Mouse (Mus musculus) kidney, embryonic 16.5 days (tissue): ENCODE measurements around the gene Cnih2. TPM values are rescaled to one million over a fixed set of nuclear protein-coding genes. Genes with fewer than 3 reads are reported as not detected.

Experiments used
- ATAC-seq: fragments of 200-750 bp; cut with Nextera tagmentation; 2 replicates; pipeline ENCODE4 v1.8.0; 2017; ENCODE audit warnings: moderate TSS enrichment; ENCODE audit not compliant: low FRiP score, low TSS enrichment
- H3K27ac ChIP-seq: fragments of 300-500 bp; sonication (generic); 2 replicates; pipeline ENCODE4 v1.5.1; 2014; ENCODE audit warnings: low read length
- H3K27me3 ChIP-seq: fragments of 300-500 bp; sonication (generic); 2 replicates; pipeline ENCODE4 v1.6.1; 2014; ENCODE audit warnings: low read length, control low read depth, mixed read lengths; ENCODE audit not compliant: insufficient read depth
- H3K36me3 ChIP-seq: fragments of 300-500 bp; sonication (generic); 2 replicates; pipeline ENCODE4 v1.6.1; 2014; ENCODE audit warnings: low read length, control low read depth, mixed read lengths; ENCODE audit not compliant: insufficient read depth
- H3K4me1 ChIP-seq: fragments of 300-500 bp; sonication (generic); 2 replicates; pipeline ENCODE4 v1.6.1; 2014; ENCODE audit warnings: low read length, control low read depth, mixed read lengths; ENCODE audit not compliant: insufficient read depth
- H3K4me2 ChIP-seq: fragments of 300-500 bp; sonication (generic); replicated peaks from 2 replicates; pipeline ENCODE4 v1.6.1; 2014; ENCODE audit warnings: low read depth, low read length
- H3K4me3 ChIP-seq: fragments of 300-500 bp; sonication (generic); 2 replicates; pipeline ENCODE4 v1.5.1; 2014; ENCODE audit warnings: mild to moderate bottlenecking, low read length
- H3K9ac ChIP-seq: fragments of 300-500 bp; sonication (generic); replicated peaks from 2 replicates; pipeline ENCODE4 v1.6.1; 2014; ENCODE audit warnings: low read length
- H3K9me3 ChIP-seq: fragments of 300-500 bp; sonication (generic); 2 replicates; pipeline ENCODE4 v1.6.1; 2016; ENCODE audit warnings: low read length, control low read depth
- WGBS: fragments of 180-500 bp; shearing (Covaris S2); extraction: QIAGEN DNeasy Blood & Tissue Kit; methylation state at CpG from one replicate; pipeline ENCODE4 v1.1.7; 2014; 5-methylcytosine and 5-hydroxymethylcytosine counted together
- polyA plus RNA-seq: library from polyadenylated mRNA; unstranded; fragments of >200 nt; fragmentation: Nextera tagmentation; extraction: Ambion mirVana; gene quantifications from 2 replicates; pipeline ENCODE4 v1.2.1, GENCODE M21; 2015

The Cnih2 gene
- polyA plus RNA-seq, 1 experiment from 2014 or later, result 10.8 TPM

GRCm38 (mm10) chr19:5113783-5114182, 15.5 kb upstream of the Cnih2 start:
- no peak overlapping the region for H3K9ac ChIP-seq
- H3K36me3 ChIP-seq, result peaks cover 48% of the 10 kb centered on the region
- no peaks in the 10 kb centered on the region for H3K9me3 ChIP-seq
- H3K4me3 ChIP-seq, result no peak overlapping the region
- no peak overlapping the region for H3K4me2 ChIP-seq
- no peak for ATAC-seq
- H3K4me1 ChIP-seq, result peaks cover 18% of the 10 kb centered on the region
- 94% methylated on average over 7 of the region's 7 CpGs for WGBS
- H3K27ac ChIP-seq, result no peak overlapping the region
- no peaks in the 10 kb centered on the region for H3K27me3 ChIP-seq

- no peak overlapping the region for H3K9ac ChIP-seq
- 73% methylated on average over 19 of the region's 19 CpGs for WGBS
- H3K4me3 ChIP-seq, result no peak overlapping the region
- H3K27me3 ChIP-seq, result no peaks in the 10 kb centered on the region
- no peak overlapping the region for H3K4me2 ChIP-seq
- peaks cover 50% of the 10 kb centered on the region for H3K36me3 ChIP-seq
- peaks cover 28% of the 10 kb centered on the region for H3K4me1 ChIP-seq
- peak overlapping the region; percentile 81 for H3K27ac ChIP-seq
- H3K9me3 ChIP-seq, result no peaks in the 10 kb centered on the region
- ATAC-seq, result no peak
Observed at GRCm38 (mm10) chr19:5109659-5110453, 11.5 kb upstream of the Cnih2 start.

- H3K9ac ChIP-seq, result no peak overlapping the region
- ATAC-seq, result peak; percentile 39
- no peaks in the 10 kb centered on the region for H3K27me3 ChIP-seq
- H3K4me2 ChIP-seq, result 0 out of 2 replicates have a peak overlapping the region, but pooled peaks have one; percentile 1
- no peaks in the 10 kb centered on the region for H3K9me3 ChIP-seq
- WGBS, result 48% methylated on average over 4 of the region's 4 CpGs
- H3K4me1 ChIP-seq, result peaks cover 28% of the 10 kb centered on the region
- no peak overlapping the region for H3K4me3 ChIP-seq
- H3K36me3 ChIP-seq, result peaks cover 60% of the 10 kb centered on the region
- H3K27ac ChIP-seq, result peak overlapping the region; percentile 81
Observed at GRCm38 (mm10) chr19:5108702-5109101, 10.4 kb upstream of the Cnih2 start.

- H3K27ac ChIP-seq, result peak overlapping the region; percentile 81
- no peaks in the 10 kb centered on the region for H3K27me3 ChIP-seq
- H3K4me1 ChIP-seq, result peaks cover 28% of the 10 kb centered on the region
- 30% methylated on average over 5 of the region's 5 CpGs for WGBS
- no peaks in the 10 kb centered on the region for H3K9me3 ChIP-seq
- no peak overlapping the region for H3K9ac ChIP-seq
- peaks cover 60% of the 10 kb centered on the region for H3K36me3 ChIP-seq
- H3K4me2 ChIP-seq, result 0 out of 2 replicates have a peak overlapping the region, but pooled peaks have one; percentile 1
- ATAC-seq, result peak; percentile 43; the same call in 1 of the 2 replicates
- H3K4me3 ChIP-seq, result no peak overlapping the region
Observed at GRCm38 (mm10) chr19:5108271-5108575, 9.9 kb upstream of the Cnih2 start.

DNA sequence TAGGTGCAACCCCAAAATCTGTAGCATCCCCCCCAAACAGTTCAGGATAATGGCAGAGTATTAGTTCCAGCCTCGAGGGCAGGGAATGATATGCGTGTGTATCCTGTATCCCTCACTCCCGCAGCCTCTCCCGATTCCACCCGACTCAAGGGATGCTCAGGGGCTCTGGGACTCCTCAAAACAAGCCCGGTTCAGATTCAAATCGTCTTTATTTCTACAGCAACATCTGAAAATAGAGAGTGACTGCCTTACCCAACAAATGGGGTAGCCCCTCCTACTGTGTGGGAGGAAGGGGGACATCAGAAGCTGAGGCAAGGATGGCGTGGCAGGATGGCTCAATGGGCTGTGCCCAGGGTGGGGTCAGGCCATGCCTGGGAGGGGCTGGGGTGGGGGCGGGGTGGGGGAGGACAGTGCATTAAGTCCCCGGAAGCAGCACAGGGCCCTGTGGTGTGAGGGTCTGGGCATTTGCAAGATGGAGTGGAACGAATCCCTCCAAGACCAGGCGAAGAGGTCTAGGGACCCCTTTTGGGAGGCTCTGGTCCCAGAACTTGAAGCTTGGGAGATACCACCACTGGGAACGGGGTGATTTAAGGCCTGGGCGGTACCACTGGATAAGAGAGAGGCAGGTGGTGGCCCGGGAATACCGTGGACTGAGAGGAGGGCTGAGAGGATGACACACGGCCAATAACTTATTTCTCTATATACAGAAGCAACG, 9.4 kb upstream of the Cnih2 start:
- H3K9ac ChIP-seq, result peak overlapping the region; percentile 15; the same call in 1 of the 2 replicates

DNA sequence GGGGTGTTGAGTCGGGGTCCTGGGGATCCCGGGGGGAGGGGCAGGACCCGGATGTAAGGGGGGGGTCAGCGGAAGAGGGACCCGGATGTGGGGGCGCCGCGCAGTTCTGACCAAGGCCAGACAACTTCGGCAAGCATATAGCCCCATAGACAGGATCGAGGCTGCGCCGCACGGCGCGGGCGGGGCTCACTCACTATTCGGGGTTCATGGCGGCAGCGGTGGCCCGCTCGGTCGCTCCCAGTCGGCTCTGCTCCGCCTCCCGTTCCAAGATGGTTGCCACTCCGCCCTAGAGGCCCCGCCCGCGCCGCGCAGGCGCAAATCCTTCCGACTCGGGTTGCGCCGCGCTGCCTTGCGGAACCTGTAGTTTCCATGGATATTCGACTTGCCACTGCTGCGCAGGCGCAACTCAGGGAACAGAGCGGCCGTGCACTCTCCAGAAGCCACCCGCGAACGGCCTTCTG, 8.4 kb upstream of the Cnih2 start, which contains the start of gene Rab1b:
Rab1b (minus strand) TSS at position 342 of the 461 bp plus-strand sequence.
- no peaks in the 10 kb centered on the region for H3K9me3 ChIP-seq
- peak within 1 kb of the TSS; percentile 88 for H3K4me3 ChIP-seq
- peaks cover 28% of the 10 kb centered on the region for H3K4me1 ChIP-seq
- H3K36me3 ChIP-seq, result peaks cover 61% of the 10 kb centered on the region
- peak within 1 kb of the TSS; percentile 93 for H3K27ac ChIP-seq
- 0% methylated on average over 45 of the region's 46 CpGs for WGBS
- no peaks in the 10 kb centered on the region for H3K27me3 ChIP-seq
- H3K9ac ChIP-seq, result peak within 1 kb of the TSS; percentile 94
- H3K4me2 ChIP-seq, result peak within 1 kb of the TSS; percentile 93
- peak; percentile 96 for ATAC-seq

More for the DNA sequence above, 9.4 kb upstream of the Cnih2 start:
- ATAC-seq, result 0 out of 2 replicates have a peak, but pooled peaks have one; percentile 1
- Histone ChIP-seq H3K9me3 (no peaks in the 10 kb centered on the region), H3K4me1 (peaks cover 28% of the 10 kb centered on the region), H3K36me3 (peaks cover 62% of the 10 kb centered on the region), H3K4me3 (peak overlapping the region; percentile 88; the same call in 1 of the 2 replicates), H3K27me3 (no peaks in the 10 kb centered on the region), H3K27ac (peak overlapping the region; percentile 81; the same call in 1 of the 2 replicates), H3K4me2 (no peak overlapping the region)
- 69% methylated on average over 18 of the region's 18 CpGs for WGBS

- Histone ChIP-seq H3K9ac (peak overlapping the region; percentile 94), H3K36me3 (peaks cover 61% of the 10 kb centered on the region), H3K4me2 (peak overlapping the region; percentile 93), H3K27me3 (no peaks in the 10 kb centered on the region), H3K4me1 (peaks cover 28% of the 10 kb centered on the region), H3K9me3 (no peaks in the 10 kb centered on the region), H3K27ac (peak overlapping the region; percentile 93), H3K4me3 (peak overlapping the region; percentile 88)
- ATAC-seq, result no peak
- WGBS, result 5% methylated on average over 9 of the region's 9 CpGs
Observed at GRCm38 (mm10) chr19:5106074-5106473, 7.8 kb upstream of the Cnih2 start.

- H3K36me3 ChIP-seq, result peaks cover 32% of the 10 kb centered on the region
- no peaks in the 10 kb centered on the region for H3K27me3 ChIP-seq
- peak overlapping the region; percentile 77 for H3K9ac ChIP-seq
- H3K9me3 ChIP-seq, result no peaks in the 10 kb centered on the region
- H3K4me3 ChIP-seq, result peak overlapping the region; percentile 59
- 0 out of 2 replicates have a peak, but pooled peaks have one; percentile 1 for ATAC-seq
- peak overlapping the region; percentile 98 for H3K4me2 ChIP-seq
- WGBS, result 4% methylated on average over 28 of the region's 31 CpGs
- H3K27ac ChIP-seq, result no peak overlapping the region
- H3K4me1 ChIP-seq, result peaks cover 39% of the 10 kb centered on the region
Observed at GRCm38 (mm10) chr19:5097521-5098362, 579 bp downstream of the Cnih2 start.

DNA sequence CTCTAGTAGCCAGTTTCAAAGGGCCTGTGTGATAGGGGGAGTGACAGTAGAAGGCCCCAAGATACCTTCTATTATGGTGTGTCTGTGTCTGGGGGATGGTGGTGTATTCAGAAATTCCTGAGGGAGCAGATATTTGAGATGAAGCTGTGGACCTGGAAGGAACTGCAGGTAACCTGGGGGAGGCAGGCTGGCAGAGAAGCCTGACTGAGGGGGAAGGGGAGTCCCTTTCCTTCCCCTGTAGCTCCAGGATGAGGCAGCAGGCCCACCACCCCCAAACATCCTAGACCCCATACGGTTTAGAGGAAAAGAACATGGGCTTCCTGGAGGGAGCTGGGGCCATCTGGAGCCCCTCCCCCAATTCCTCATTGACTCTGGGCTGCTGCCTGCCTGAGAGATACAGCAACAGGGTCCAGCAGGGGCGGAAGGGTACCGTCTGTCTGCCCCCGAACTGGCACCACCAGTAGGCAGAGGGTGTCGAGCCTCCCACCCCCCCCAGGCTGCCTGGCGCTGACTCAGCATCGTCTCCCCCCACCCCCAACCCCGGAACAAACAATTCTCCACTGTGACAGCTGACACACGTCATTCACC, 2.3 kb downstream of the Cnih2 start:
- Histone ChIP-seq H3K4me2 (no peak overlapping the region), H3K27ac (no peak overlapping the region), H3K36me3 (peaks cover 30% of the 10 kb centered on the region), H3K9ac (no peak overlapping the region), H3K27me3 (no peaks in the 10 kb centered on the region), H3K4me3 (no peak overlapping the region), H3K4me1 (peaks cover 39% of the 10 kb centered on the region), H3K9me3 (no peaks in the 10 kb centered on the region)
- WGBS, result 14% methylated on average over 9 of the region's 9 CpGs
- no peak for ATAC-seq
